Mouse (Mus musculus) thymus, adult 18-20 months (tissue): ENCODE data around the gene Prss45.
"Not testable (repeated sequence)": the region's sequence is repeated elsewhere in the genome, so short reads cannot be mapped to it uniquely, and the experiment has no call there.

Experiments used
- DNase-seq, 2 experiments: peaks; one replicate each; pipeline ENCODE4 v3.0.0; 2022; ENCODE audit warnings: mixed read lengths in 2 of 2

The Prss45 gene

GRCm38 (mm10) chr9:110834411-110834810, at the start of gene Prss45:
TSS of gene Prss45 (plus strand) at chr9:110834588.
- no peak for DNase-seq

GRCm38 (mm10) chr9:110788169-110788568, 46.2 kb upstream of the Prss45 start:
- DNase-seq, result no peak

- DNase-seq, result no peak
These were observed 43.9 kb upstream of the Prss45 start for GRCm38 (mm10) chr9:110790462-110790861.

GRCm38 (mm10) chr9:110797013-110797412, 37.4 kb upstream of the Prss45 start:
- no peak for DNase-seq

- DNase-seq, result no peak
These were observed 36.5 kb upstream of the Prss45 start, which contains the start of gene Prss42 for GRCm38 (mm10) chr9:110797866-110798265. TSS of gene Prss42 (plus strand) at chr9:110798166.

- DNase-seq, result no peak
These were observed 33.4 kb upstream of the Prss45 start for GRCm38 (mm10) chr9:110800834-110801479.

GRCm38 (mm10) chr9:110803294-110803693, 31.1 kb upstream of the Prss45 start:
- no peak for DNase-seq

- DNase-seq, result no peak
These were observed 24.3 kb upstream of the Prss45 start for GRCm38 (mm10) chr9:110810051-110810450.

GRCm38 (mm10) chr9:110813789-110814188, 20.6 kb upstream of the Prss45 start, which contains the start of gene Prss44:
TSS of gene Prss44 (plus strand) at chr9:110813994.
- DNase-seq, result no peak

GRCm38 (mm10) chr9:110820546-110820945, 13.8 kb upstream of the Prss45 start:
- DNase-seq, result not testable (repeated sequence)

- no peak for DNase-seq
These were observed 13.0 kb upstream of the Prss45 start for GRCm38 (mm10) chr9:110821436-110821835.

- DNase-seq, result no peak
These were observed 9.0 kb upstream of the Prss45 start for GRCm38 (mm10) chr9:110825426-110825825.

GRCm38 (mm10) chr9:110825832-110826231, 8.6 kb upstream of the Prss45 start:
- no peak for DNase-seq

- DNase-seq, result no peak
These were observed 8.0 kb upstream of the Prss45 start, which contains the start of gene Prss43 for GRCm38 (mm10) chr9:110826390-110826789. TSS of gene Prss43 (plus strand) at chr9:110826690.

GRCm38 (mm10) chr9:110833021-110833420, 1.4 kb upstream of the Prss45 start:
- DNase-seq, result no peak

- DNase-seq, result no peak
These were observed 573 bp downstream of the Prss45 start for GRCm38 (mm10) chr9:110834961-110835360.

GRCm38 (mm10) chr9:110836112-110836511, 1.7 kb downstream of the Prss45 start:
- no peak for DNase-seq

GRCm38 (mm10) chr9:110840905-110841304, 6.5 kb downstream of the Prss45 start:
- DNase-seq, result no peak

- DNase-seq, result no peak
These were observed 7.0 kb downstream of the Prss45 start for GRCm38 (mm10) chr9:110841438-110841837.

GRCm38 (mm10) chr9:110844206-110844605, 9.8 kb downstream of the Prss45 start, which contains the start of gene Prss46:
TSS of gene Prss46 (plus strand) at chr9:110844506.
- no peak for DNase-seq

- no peak for DNase-seq
These were observed 14.8 kb downstream of the Prss45 start for GRCm38 (mm10) chr9:110849162-110849561.

- no peak for DNase-seq
These were observed 21.5 kb downstream of the Prss45 start for GRCm38 (mm10) chr9:110855903-110856302.

- DNase-seq, result no peak
These were observed 22.5 kb downstream of the Prss45 start for GRCm38 (mm10) chr9:110856920-110857319.

- no peak for DNase-seq
These were observed 23.5 kb downstream of the Prss45 start, which contains the start of gene Prss50 for GRCm38 (mm10) chr9:110857781-110858472. TSS of gene Prss50 (plus strand) at chr9:110857967.
